Mouse (Mus musculus) gastrocnemius, adult 18-20 months (tissue): ENCODE results near the gene Unc80. TPM values are rescaled to one million over a fixed set of nuclear protein-coding genes. Genes with fewer than 3 reads are reported as not detected.
"Not testable (repeated sequence)": the region's sequence is repeated elsewhere in the genome, so short reads cannot be mapped to it uniquely, and the experiment has no call there.

Experiments
- DNase-seq: peaks from one replicate; pipeline ENCODE4 v3.0.0; 2021; ENCODE audit warnings: low spot score
- total RNA-seq, 2 experiments: library from RNA; stranded (reverse); gene quantifications; 2 replicates each; pipeline ENCODE4 v1.2.3; 2021

The Unc80 gene
- total RNA-seq, 2 experiments from 2014 or later, result 0.02 TPM; not detected in 1

DNA sequence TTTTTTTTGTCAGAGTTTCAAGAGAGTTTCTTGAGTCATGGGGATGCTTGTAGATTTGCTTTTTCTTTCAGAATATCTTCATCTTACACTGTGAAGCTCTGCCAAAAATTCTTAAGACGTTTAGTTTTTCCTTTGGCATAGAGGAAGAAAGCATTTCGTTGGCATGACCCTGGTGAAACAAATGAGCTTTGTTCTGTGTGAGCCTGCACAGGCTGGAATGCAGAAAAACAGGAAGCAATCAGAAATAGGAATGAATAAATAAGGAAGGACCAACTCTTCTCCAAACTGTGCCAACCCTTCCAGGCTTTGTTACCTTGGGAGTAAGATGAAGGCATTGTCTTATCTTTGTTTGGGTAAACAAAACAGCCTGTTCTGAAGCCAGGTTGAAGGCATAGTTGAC lies 149.0 kb downstream of the Unc80 start:
- no peak for DNase-seq

GRCm38 (mm10) chr1:66638177-66638576 lies 170.0 kb downstream of the Unc80 start:
- no peak for DNase-seq

- no peak for DNase-seq
Measured at GRCm38 (mm10) chr1:66646894-66647293, 178.7 kb downstream of the Unc80 start.

- no peak for DNase-seq
Measured at GRCm38 (mm10) chr1:66649568-66649967, 181.4 kb downstream of the Unc80 start.

DNA sequence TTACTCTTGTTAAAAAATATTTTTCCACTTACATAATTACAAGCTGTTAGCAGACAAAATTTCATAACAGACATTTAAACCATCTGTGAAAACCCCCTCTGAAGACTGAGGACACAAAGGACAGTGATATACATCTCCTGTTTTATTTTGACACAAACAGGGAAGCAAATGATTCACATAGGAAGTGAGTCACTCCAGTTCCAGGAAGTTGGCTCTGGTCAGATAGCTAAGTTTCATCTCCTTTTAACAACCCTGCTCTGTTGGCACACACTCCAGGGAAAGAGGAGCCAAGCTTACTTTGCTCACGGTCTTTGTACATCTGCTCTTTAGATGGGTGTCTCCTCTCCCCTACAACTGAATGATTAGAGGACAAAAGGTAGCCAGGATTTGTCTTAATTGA lies 181.8 kb downstream of the Unc80 start:
- no peak for DNase-seq

- no peak for DNase-seq
Measured at GRCm38 (mm10) chr1:66655119-66655746, 187.1 kb downstream of the Unc80 start.

DNA sequence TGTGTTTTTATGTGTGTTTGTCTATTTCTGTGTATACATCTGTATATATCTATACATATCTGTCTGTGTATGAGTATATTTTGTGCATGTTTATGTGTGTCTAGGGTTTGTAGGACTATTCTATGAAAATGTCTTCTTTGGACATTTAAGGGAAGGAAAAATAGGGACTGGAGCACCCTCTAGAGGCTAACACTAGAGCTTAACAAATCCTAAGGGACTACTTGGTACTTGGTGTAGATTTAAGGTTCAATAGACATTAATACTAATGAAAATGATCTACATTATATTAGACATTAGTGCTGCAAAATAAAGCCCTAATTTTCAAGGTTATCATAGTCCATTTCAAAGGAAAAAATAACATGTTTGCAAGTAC lies 187.6 kb downstream of the Unc80 start:
- DNase-seq, result no peak

DNA sequence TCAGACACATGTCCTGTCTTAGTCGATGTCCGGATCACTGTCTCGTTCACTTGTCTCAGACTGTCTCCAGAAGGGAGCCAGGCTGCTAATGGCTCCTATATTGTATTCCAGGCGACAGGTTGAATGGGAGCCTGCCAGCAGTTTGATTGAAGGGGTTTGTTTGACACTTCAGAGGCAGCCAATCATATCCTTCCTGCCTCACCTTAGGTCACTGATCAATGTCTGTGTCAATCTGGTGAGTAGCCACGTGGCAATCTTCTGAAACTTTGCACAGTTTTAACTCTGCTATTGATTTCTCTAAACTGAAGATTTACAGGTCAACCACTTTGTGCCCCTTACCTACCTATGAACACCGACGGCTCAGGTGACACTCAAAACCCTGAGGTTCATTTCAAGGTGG lies 203.3 kb downstream of the Unc80 start:
- DNase-seq, result no peak

DNA sequence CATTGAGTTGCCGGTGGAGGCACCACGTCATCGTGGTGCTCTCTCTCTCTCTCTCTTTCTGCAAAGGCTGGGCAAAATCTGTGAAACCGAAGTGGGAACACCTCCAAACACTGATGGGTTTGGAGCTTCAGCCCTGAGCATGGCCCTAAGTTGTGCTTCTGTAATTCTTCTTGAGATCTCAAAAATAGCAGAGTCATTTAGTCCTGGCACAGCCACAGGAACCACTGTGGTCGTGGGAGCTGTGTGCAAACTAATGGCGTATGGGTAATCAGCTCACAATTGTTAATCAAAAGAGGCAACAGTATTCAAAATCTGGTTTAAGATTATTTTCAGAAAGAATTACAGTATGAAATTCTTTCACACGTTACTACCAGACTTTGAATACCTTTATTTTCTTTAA lies 204.6 kb downstream of the Unc80 start:
- no peak for DNase-seq

DNA sequence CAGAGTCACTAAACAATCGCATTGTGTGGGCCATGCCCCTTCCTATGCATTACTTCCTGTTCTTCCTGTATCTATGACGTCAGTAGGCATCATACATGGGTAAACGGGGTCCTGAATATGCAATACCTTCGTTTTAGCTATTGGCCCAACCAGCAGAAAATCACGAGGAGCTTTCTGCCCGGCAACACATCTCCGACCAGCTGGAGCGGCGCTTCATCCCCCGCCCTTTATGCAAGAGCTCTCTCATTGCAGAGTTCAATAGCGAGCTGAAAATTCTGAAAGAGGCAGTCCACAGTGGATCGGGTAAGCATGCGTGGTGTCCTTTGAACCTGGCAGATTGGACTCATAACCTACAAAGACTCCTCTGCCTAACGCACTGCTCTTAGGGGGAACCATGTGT lies 209.8 kb downstream of the Unc80 start:
- no peak for DNase-seq

- DNase-seq, result no peak
Measured at GRCm38 (mm10) chr1:66678662-66679061, 210.5 kb downstream of the Unc80 start.

- DNase-seq, result no peak
Measured at GRCm38 (mm10) chr1:66682974-66683373, 214.8 kb downstream of the Unc80 start.

- no peak for DNase-seq
Measured at GRCm38 (mm10) chr1:66691772-66692171, 223.6 kb downstream of the Unc80 start.

DNA sequence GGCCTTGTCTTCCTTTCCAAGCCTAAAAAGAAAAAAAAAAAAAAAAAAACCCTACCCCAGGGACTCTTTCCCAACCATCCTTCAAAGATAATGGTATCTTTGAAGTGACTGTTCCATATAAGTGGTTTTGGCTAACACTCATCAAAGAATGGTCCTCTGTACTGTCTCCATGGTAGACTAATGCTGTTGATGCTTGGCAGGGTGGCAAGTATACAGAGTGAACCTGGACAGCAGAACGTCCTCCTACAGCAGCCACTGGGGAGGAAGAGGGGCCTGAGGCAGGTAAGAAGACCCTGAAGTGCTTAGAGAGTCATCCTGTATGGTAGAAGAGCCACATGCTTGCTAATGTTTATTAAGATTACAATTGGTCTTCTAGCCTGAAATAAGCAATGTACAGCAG lies 224.1 kb downstream of the Unc80 start:
- DNase-seq, result no peak

GRCm38 (mm10) chr1:66692780-66693392 lies 224.7 kb downstream of the Unc80 start:
- no peak for DNase-seq

GRCm38 (mm10) chr1:66694266-66694665 lies 226.1 kb downstream of the Unc80 start:
- DNase-seq, result no peak

DNA sequence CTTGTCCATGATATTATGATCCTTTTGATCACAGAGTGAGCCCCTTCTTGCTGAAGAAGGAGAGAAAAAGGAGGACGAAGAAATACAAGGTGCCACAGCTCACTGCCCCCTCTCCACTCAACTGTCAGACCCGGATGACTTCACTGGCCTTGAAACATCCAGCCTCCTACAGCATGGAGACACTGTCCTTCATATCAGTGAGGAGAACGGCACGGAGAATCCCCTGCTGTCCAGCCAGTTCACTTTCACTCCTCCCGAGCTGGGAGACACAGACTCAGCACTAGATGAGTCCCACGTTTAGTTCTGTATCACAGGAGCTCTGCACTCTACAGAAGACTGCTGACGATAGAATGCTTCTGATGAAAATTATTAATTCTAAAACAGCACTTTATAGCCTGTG lies 227.1 kb downstream of the Unc80 start:
- no peak for DNase-seq

- not testable (repeated sequence) for DNase-seq
Measured at GRCm38 (mm10) chr1:66699630-66700029, 231.5 kb downstream of the Unc80 start.

DNA sequence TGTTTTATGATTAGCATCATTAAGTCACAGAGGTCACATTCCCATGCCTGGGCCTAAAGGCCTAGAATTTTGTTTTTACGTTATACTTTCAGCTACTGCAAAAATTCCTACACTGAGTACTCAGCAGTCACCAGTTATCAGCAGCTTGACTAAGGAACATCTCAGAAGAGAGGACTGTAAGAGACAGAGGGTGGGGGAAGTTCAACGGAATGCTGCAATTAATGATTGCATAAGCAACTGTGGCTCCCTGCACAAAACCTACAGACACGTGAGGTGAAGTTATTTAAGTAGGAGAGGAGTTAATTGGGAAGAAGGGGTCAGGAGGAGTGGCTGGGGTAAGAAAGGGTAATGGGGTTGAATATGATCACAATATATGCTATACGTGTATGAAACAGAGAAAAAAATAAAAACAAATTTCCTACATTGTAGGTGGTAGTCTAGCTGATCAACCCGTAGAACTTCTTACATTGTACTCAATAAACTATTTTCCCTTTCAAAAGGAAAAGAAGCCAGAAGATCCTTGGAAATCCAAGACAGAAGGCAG lies 232.1 kb downstream of the Unc80 start:
- DNase-seq, result no peak

DNA sequence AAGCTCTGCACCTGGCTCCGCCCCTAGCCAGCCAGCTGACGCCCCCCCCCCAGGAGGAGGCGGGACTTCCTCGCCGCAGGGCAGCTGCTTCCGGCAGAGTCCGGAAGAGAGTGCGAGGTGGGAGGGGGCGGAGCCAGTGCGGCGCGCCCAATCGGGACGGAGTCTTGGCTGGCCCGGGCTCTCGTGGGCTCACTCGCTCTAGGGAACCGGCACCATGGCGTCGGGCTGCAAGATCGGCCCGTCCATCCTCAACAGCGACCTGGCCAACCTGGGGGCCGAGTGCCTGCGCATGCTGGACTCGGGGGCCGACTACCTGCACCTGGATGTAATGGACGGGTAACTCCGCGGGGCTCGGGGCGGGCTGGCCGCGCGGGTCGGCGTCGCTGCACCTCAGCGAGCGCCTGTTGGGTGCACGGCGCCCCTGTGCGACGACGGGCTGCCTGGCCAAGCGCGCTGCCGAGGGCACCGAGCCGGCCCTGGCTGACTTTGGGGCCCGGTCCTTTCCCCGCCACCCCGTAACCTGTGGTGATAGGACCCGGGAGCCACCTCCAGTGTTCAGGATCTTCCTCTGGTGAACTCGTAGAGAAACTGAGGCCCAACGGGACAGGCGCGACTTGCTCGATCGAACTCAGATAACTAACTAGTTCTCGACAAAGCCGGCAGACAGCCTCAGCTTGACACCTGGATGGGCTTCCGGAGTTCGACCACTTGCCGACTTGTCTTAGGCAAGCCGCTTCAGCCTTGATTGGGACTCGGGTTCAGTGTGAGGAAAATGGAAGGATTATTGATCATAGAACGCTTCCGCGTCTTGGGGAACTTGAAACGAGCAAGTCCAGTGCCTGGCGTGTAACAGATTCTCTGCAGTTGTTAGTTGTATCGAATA lies 232.8 kb downstream of the Unc80 start, which contains the start of gene Rpe:
Gene Rpe, plus strand, starts transcription at position 139 of the 883 bp plus-strand sequence.
- DNase-seq, result peak; percentile 92

GRCm38 (mm10) chr1:66701576-66701940 lies 233.4 kb downstream of the Unc80 start:
- no peak for DNase-seq

DNA sequence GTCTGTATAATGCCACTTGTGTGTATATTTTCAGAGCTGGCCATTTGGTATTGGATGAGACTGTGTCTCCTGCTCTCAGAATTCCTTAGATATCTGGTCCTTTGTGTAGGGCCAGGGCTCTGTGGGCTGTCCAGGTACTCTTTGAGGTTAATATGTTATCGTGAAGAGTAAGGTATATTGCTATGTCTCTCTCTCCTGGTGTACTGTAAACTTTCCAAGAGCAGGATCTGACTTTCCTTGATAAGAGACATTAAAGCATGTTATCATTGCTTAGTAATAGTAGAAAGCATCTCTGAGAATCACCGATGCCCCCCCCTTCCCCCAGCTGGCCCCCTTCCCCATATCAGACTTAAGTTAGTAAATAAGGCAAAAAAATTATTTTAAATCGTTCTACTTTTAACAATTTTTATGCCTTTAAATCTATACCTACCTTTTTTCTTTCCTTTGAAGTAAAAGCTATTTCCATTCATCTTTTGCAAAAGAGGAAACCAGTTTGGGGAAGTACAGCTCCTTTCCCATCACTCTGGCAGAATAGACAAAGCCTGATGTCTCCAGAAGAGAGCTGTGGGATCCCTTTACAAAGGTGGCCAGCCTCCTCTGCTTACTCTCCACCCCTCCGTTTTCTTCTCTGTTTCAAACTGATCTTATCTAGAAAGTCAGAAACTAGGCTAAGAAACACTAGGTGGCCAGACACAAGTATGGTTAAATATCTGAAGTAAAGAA lies 234.6 kb downstream of the Unc80 start:
- no peak for DNase-seq
